Mouse (Mus musculus): ENCODE data around the gene Tmem108. TPM values are rescaled to one million over a fixed set of nuclear protein-coding genes. Genes with fewer than 3 reads are reported as not detected.

The Tmem108 gene
- polyA plus RNA-seq (2014; fragmentation: Nextera tagmentation; extraction: Ambion mirVana): 107 and 108 TPM in 2 replicates

GRCm38 (mm10) chr9:103761647-103762084 is at the start of gene Tmem108:
Tmem108 (minus strand) TSS chr9:103761837.
- Histone ChIP-seq H3K36me3 (ENCODE audit: control insufficient read depth, insufficient read depth, low read length) (no peaks in the 10 kb centered on the region), H3K27me3 (ENCODE audit: control insufficient read depth, insufficient read depth, low read length) (no peaks in the 10 kb centered on the region), H3K4me3 (ENCODE audit: low read depth, low read length) (peak within 1 kb of the TSS; percentile 72), H3K4me1 (ENCODE audit: control insufficient read depth, insufficient read depth, low read length) (peaks cover 18% of the 10 kb centered on the region), H3K27ac (ENCODE audit: low read depth, low read length) (peak within 1 kb of the TSS; percentile 46), H3K9me3 (replicated peaks; ENCODE audit: control insufficient read depth, low read length) (no peaks in the 10 kb centered on the region), H3K9ac (ENCODE audit: low read depth, low read length) (peak within 1 kb of the TSS; percentile 87), H3K4me2 (peak within 1 kb of the TSS; percentile 72)
- peak; percentile 92 for ATAC-seq (replicated peaks; ENCODE audit: insufficient number of reproducible peaks, low FRiP score, low TSS enrichment)
- under 1% methylated on average over 50 of the region's 51 CpGs for WGBS (ENCODE audit: insufficient replicate concordance)

- no peak overlapping the region for H3K4me2 ChIP-seq
- no peak for ATAC-seq (replicated peaks; ENCODE audit: insufficient number of reproducible peaks, low FRiP score, low TSS enrichment)
- WGBS (ENCODE audit: insufficient replicate concordance): 60% methylated on average over 1 of the region's 1 CpGs
- no peak overlapping the region for H3K9ac ChIP-seq (ENCODE audit: low read depth, low read length)
- no peaks in the 10 kb centered on the region for H3K9me3 ChIP-seq (replicated peaks; ENCODE audit: control insufficient read depth, low read length)
- H3K4me3 ChIP-seq (ENCODE audit: low read depth, low read length): no peak overlapping the region
- H3K27ac ChIP-seq (ENCODE audit: low read depth, low read length): no peak overlapping the region
- no peaks in the 10 kb centered on the region for H3K27me3 ChIP-seq (ENCODE audit: control insufficient read depth, insufficient read depth, low read length)
- H3K36me3 ChIP-seq (ENCODE audit: control insufficient read depth, insufficient read depth, low read length): no peaks in the 10 kb centered on the region
- H3K4me1 ChIP-seq (ENCODE audit: control insufficient read depth, insufficient read depth, low read length): no peaks in the 10 kb centered on the region
Measured at GRCm38 (mm10) chr9:103789029-103789428, 27.4 kb upstream of the Tmem108 start.

- H3K27ac ChIP-seq (ENCODE audit: low read depth, low read length): no peak overlapping the region
- no peaks in the 10 kb centered on the region for H3K27me3 ChIP-seq (ENCODE audit: control insufficient read depth, insufficient read depth, low read length)
- H3K4me1 ChIP-seq (ENCODE audit: control insufficient read depth, insufficient read depth, low read length): no peaks in the 10 kb centered on the region
- no peak overlapping the region for H3K4me3 ChIP-seq (ENCODE audit: low read depth, low read length)
- 81% methylated on average over 4 of the region's 4 CpGs for WGBS (ENCODE audit: insufficient replicate concordance)
- H3K9ac ChIP-seq (ENCODE audit: low read depth, low read length): no peak overlapping the region
- H3K4me2 ChIP-seq: no peak overlapping the region
- ATAC-seq (replicated peaks; ENCODE audit: insufficient number of reproducible peaks, low FRiP score, low TSS enrichment): no peak
- no peaks in the 10 kb centered on the region for H3K36me3 ChIP-seq (ENCODE audit: control insufficient read depth, insufficient read depth, low read length)
- no peaks in the 10 kb centered on the region for H3K9me3 ChIP-seq (replicated peaks; ENCODE audit: control insufficient read depth, low read length)
Measured at GRCm38 (mm10) chr9:103784156-103784555, 22.5 kb upstream of the Tmem108 start.

- no peak for ATAC-seq (replicated peaks; ENCODE audit: insufficient number of reproducible peaks, low FRiP score, low TSS enrichment)
- Histone ChIP-seq H3K27me3 (ENCODE audit: control insufficient read depth, insufficient read depth, low read length) (no peaks in the 10 kb centered on the region), H3K4me1 (ENCODE audit: control insufficient read depth, insufficient read depth, low read length) (no peaks in the 10 kb centered on the region), H3K9me3 (replicated peaks; ENCODE audit: control insufficient read depth, low read length) (no peaks in the 10 kb centered on the region), H3K4me2 (no peak overlapping the region), H3K36me3 (ENCODE audit: control insufficient read depth, insufficient read depth, low read length) (no peaks in the 10 kb centered on the region), H3K27ac (ENCODE audit: low read depth, low read length) (no peak overlapping the region), H3K4me3 (ENCODE audit: low read depth, low read length) (no peak overlapping the region), H3K9ac (ENCODE audit: low read depth, low read length) (no peak overlapping the region)
- WGBS (ENCODE audit: insufficient replicate concordance): 82% methylated on average over 16 of the region's 16 CpGs
Measured at GRCm38 (mm10) chr9:103783276-103783675, 21.6 kb upstream of the Tmem108 start.

- Histone ChIP-seq H3K4me3 (ENCODE audit: low read depth, low read length) (no peak overlapping the region), H3K4me2 (0 out of 2 replicates have a peak overlapping the region, but pooled peaks have one; percentile 14), H3K4me1 (ENCODE audit: control insufficient read depth, insufficient read depth, low read length) (no peaks in the 10 kb centered on the region), H3K9ac (ENCODE audit: low read depth, low read length) (no peak overlapping the region), H3K27ac (ENCODE audit: low read depth, low read length) (no peak overlapping the region), H3K27me3 (ENCODE audit: control insufficient read depth, insufficient read depth, low read length) (no peaks in the 10 kb centered on the region), H3K9me3 (replicated peaks; ENCODE audit: control insufficient read depth, low read length) (no peaks in the 10 kb centered on the region), H3K36me3 (ENCODE audit: control insufficient read depth, insufficient read depth, low read length) (no peaks in the 10 kb centered on the region)
- ATAC-seq (replicated peaks; ENCODE audit: insufficient number of reproducible peaks, low FRiP score, low TSS enrichment): no peak
- 68% methylated on average over 7 of the region's 7 CpGs for WGBS (ENCODE audit: insufficient replicate concordance)
Measured at GRCm38 (mm10) chr9:103782306-103782705, 20.7 kb upstream of the Tmem108 start.

GRCm38 (mm10) chr9:103781407-103781806 is 19.8 kb upstream of the Tmem108 start:
- H3K9me3 ChIP-seq (replicated peaks; ENCODE audit: control insufficient read depth, low read length): no peaks in the 10 kb centered on the region
- no peak overlapping the region for H3K4me2 ChIP-seq
- H3K9ac ChIP-seq (ENCODE audit: low read depth, low read length): no peak overlapping the region
- no peak overlapping the region for H3K4me3 ChIP-seq (ENCODE audit: low read depth, low read length)
- no peak for ATAC-seq (replicated peaks; ENCODE audit: insufficient number of reproducible peaks, low FRiP score, low TSS enrichment)
- H3K36me3 ChIP-seq (ENCODE audit: control insufficient read depth, insufficient read depth, low read length): no peaks in the 10 kb centered on the region
- 72% methylated on average over 7 of the region's 7 CpGs for WGBS (ENCODE audit: insufficient replicate concordance)
- H3K4me1 ChIP-seq (ENCODE audit: control insufficient read depth, insufficient read depth, low read length): no peaks in the 10 kb centered on the region
- no peak overlapping the region for H3K27ac ChIP-seq (ENCODE audit: low read depth, low read length)
- H3K27me3 ChIP-seq (ENCODE audit: control insufficient read depth, insufficient read depth, low read length): no peaks in the 10 kb centered on the region

- Histone ChIP-seq H3K27ac (ENCODE audit: low read depth, low read length) (no peak overlapping the region), H3K4me1 (ENCODE audit: control insufficient read depth, insufficient read depth, low read length) (no peaks in the 10 kb centered on the region), H3K4me3 (ENCODE audit: low read depth, low read length) (no peak overlapping the region), H3K4me2 (no peak overlapping the region), H3K9ac (ENCODE audit: low read depth, low read length) (no peak overlapping the region), H3K27me3 (ENCODE audit: control insufficient read depth, insufficient read depth, low read length) (no peaks in the 10 kb centered on the region), H3K36me3 (ENCODE audit: control insufficient read depth, insufficient read depth, low read length) (no peaks in the 10 kb centered on the region), H3K9me3 (replicated peaks; ENCODE audit: control insufficient read depth, low read length) (no peaks in the 10 kb centered on the region)
- WGBS (ENCODE audit: insufficient replicate concordance): 81% methylated on average over 4 of the region's 4 CpGs
- ATAC-seq (replicated peaks; ENCODE audit: insufficient number of reproducible peaks, low FRiP score, low TSS enrichment): no peak
Measured at GRCm38 (mm10) chr9:103780598-103780997, 19.0 kb upstream of the Tmem108 start.

GRCm38 (mm10) chr9:103778185-103778584 is 16.5 kb upstream of the Tmem108 start:
- H3K27ac ChIP-seq (ENCODE audit: low read depth, low read length): no peak overlapping the region
- WGBS (ENCODE audit: insufficient replicate concordance): 50% methylated on average over 1 of the region's 1 CpGs
- H3K36me3 ChIP-seq (ENCODE audit: control insufficient read depth, insufficient read depth, low read length): no peaks in the 10 kb centered on the region
- H3K4me1 ChIP-seq (ENCODE audit: control insufficient read depth, insufficient read depth, low read length): no peaks in the 10 kb centered on the region
- no peaks in the 10 kb centered on the region for H3K9me3 ChIP-seq (replicated peaks; ENCODE audit: control insufficient read depth, low read length)
- H3K9ac ChIP-seq (ENCODE audit: low read depth, low read length): no peak overlapping the region
- no peak overlapping the region for H3K4me3 ChIP-seq (ENCODE audit: low read depth, low read length)
- H3K27me3 ChIP-seq (ENCODE audit: control insufficient read depth, insufficient read depth, low read length): no peaks in the 10 kb centered on the region
- H3K4me2 ChIP-seq: no peak overlapping the region
- ATAC-seq (replicated peaks; ENCODE audit: insufficient number of reproducible peaks, low FRiP score, low TSS enrichment): no peak

GRCm38 (mm10) chr9:103761151-103761571 is 476 bp downstream of the Tmem108 start:
- Histone ChIP-seq H3K4me1 (ENCODE audit: control insufficient read depth, insufficient read depth, low read length) (peaks cover 18% of the 10 kb centered on the region), H3K4me2 (peak overlapping the region; percentile 72), H3K9me3 (replicated peaks; ENCODE audit: control insufficient read depth, low read length) (no peaks in the 10 kb centered on the region), H3K27ac (ENCODE audit: low read depth, low read length) (peak overlapping the region; percentile 46), H3K27me3 (ENCODE audit: control insufficient read depth, insufficient read depth, low read length) (no peaks in the 10 kb centered on the region), H3K36me3 (ENCODE audit: control insufficient read depth, insufficient read depth, low read length) (no peaks in the 10 kb centered on the region), H3K4me3 (ENCODE audit: low read depth, low read length) (peak overlapping the region; percentile 72), H3K9ac (ENCODE audit: low read depth, low read length) (peak overlapping the region; percentile 87)
- peak; percentile 25; the same call in 1 of the 2 replicates for ATAC-seq (replicated peaks; ENCODE audit: insufficient number of reproducible peaks, low FRiP score, low TSS enrichment)
- WGBS (ENCODE audit: insufficient replicate concordance): under 1% methylated on average over 30 of the region's 30 CpGs

Measured in heart, embryonic 11.5 days (tissue).